Mouse (Mus musculus) cortical plate, adult 2 months (tissue): ENCODE data around the gene 4932438H23Rik.

ENCODE experiments used
- CTCF ChIP-seq: fragments of 200-500 bp; IDR thresholded peaks from 2 replicates; pipeline ENCODE4 v1.5.1; 2011; ENCODE audit warnings: mild to moderate bottlenecking, control low read depth, low read length; ENCODE audit not compliant: insufficient read depth; ENCODE audit errors: extremely low read depth
- POLR2A ChIP-seq: fragments of 200-500 bp; IDR thresholded peaks from 2 replicates; pipeline ENCODE4 v1.6.1; 2011; ENCODE audit warnings: mild to moderate bottlenecking, low read length, control low read depth; ENCODE audit not compliant: insufficient read depth; ENCODE audit errors: extremely low read depth

- TF ChIP-seq CTCF (no peak), POLR2A (no peak)
Measured at GRCm38 (mm10) chr16:91100484-91100883, 5.6 kb upstream of the 4932438H23Rik start.
